Mouse (Mus musculus): ENCODE data around the gene Daxx.
"Not testable (repeated sequence)": the region's sequence is repeated elsewhere in the genome, so short reads cannot be mapped to it uniquely, and the experiment has no call there.

The Daxx gene

DNA sequence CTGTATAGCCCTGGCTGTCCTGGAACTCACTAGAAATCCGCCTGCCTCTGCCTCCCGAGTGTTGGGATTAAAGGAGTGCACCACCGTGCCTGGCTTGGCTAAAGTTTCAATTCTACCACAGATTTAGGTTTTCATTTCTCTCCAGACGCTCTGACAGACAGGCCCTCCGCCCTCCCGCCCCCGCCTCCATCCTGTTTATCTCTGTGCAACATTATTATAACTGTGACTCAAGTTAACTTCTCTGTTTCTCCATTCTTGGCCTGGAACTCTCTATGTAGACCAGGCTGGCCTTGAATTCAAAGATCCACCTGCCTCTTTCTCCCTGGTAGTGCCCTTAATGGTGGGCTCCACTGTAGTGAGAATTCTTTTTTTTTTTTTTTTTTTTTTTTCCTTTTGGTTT, 6.7 kb upstream of the Daxx start:
- no peak for DNase-seq (ENCODE audit: low spot score)

DNA sequence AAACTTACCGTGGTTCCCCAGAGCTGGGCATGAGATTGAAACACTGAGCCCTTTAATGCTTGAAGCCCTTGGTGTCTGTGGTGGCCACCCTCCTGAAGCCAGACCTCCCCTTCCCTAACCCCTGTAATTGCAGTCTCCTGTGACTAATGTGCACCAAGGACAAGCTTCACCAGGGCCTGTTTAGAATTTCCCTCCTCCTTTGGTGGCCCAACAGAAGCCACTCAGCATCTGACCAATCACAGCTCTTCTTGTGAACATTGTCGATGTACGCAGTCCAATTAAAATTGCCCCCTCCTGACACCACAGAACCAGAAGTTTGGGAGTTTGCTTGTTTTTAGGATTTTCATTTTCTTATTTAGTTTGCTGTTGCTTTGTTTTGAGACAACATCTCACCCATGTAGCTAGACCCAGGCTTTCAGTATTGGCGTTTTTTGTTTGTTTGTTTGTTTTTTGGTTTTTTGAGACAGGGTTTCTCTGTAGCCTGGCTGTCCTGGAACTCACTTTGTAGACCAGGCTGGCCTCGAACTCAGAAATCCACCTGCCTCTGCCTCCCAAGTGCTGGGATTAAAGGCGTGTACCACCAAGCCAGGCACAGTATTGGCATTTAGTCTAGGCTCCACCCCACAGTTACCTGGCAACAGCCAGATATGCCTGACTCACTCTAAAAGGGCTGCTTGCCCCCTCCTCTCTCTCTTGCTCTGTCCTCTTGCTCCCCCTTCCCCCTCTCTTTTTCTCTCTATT, 5.1 kb upstream of the Daxx start:
- DNase-seq (ENCODE audit: low spot score): not testable (repeated sequence)

DNA sequence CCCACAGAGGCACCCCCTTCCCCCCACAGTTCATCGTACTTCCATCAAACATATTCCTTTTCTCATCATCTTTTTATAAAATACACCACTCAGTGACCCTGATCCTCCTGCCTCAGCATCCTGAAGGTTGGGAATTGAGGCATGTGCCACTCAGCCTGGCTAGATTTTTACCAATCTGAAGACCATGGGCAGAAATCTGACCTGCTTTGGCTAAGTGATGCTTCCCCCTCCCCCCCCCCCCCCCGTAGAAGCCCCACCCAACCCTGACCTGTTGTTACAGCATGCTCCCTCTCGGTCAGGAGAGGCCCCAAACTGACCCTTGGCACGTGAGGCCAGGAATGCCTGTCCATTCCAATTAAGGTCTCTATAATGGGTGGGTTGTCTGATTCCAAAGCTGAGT, 4.4 kb upstream of the Daxx start, which contains the start of gene Platr17:
Gene Platr17 (plus strand): TSS at position 301 of the 400 bp plus-strand sequence.
- DNase-seq (ENCODE audit: low spot score): not testable (repeated sequence)

DNA sequence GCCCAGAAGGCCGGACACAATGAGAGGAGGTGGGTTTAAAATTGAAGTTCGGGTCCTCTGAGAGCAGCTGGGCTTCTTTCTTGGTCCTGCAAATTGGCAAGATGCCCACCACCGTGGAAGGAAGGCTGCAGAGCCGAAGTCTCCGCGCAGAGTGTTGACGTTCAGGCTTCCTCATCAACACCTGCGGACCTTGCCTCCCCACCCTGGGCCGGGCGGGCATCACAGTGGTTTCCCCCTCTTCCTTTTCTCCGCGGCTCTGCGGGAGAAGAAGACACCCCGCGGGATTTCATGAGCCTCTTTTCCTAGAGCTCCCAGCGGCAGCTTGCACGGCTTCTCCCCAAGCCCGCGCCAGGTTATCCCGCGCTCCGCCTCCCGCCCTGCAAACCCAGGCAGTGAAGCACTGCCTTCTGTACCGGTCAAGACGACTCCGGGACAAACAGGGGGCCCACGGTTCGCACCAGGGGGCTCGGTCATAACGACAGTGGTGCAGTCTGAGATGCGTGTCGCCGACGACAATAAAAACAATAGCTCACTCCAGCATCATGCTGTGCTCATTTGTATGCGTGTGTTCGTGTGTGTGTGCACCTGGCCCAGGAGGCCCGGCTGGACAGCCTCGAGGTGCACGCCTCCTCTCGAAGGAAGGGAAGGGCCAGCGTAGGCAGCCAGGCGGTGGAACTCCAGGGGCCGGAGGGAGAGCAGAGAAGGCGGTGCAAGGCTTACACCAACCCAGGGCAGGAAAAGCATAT, 710 bp upstream of the Daxx start:
- peak; percentile 45 for DNase-seq (ENCODE audit: low spot score)

DNA sequence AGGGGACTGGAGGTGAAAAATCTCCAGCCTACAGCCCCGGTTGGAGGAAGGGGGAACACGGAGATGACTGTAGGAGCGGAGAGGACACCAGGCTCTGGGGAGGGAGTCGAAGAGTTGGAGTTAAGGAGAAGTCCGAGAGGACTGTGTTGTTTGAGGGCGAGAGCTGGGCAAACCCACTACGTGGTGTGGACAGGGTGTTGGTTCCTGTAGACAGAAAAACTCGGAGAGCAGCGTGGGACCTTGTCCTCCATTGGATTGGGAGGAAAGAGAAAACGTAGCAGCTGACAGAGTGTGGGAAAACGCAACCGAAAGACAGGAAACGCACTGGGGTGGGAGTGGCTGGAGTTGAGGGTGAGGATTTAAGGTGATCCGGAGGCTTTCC, 646 bp downstream of the Daxx start:
- DNase-seq (ENCODE audit: low spot score): no peak

DNA sequence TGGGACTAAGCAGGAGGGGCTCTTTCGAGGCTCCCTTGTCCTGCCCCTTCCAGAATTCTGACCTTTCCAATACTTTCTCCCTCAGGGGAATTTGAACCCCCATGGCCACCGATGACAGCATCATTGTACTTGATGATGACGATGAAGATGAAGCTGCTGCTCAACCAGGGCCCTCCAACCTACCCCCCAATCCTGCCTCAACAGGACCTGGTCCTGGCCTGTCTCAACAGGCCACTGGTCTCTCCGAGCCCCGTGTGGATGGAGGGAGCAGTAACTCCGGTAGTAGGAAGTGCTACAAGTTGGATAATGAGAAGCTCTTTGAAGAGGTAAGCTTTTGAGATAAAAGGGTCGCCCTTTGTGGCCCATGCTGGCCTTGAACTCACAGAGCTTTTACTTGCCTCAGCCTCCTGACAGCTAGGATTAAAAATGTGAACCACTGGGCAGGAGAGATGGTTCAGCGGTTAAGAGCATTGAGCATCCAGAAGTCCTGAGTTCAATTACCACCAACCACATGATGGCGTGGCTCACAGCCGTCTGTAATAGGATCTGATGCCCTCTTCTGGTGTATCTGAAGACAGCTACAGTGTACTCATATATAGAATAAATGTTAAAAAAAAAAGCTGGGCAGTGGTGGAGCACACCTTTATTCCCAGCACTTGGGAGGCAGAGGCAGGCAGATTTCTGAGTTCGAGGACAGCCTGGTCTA, 1.3 kb downstream of the Daxx start:
- DNase-seq (ENCODE audit: low spot score): no peak

DNA sequence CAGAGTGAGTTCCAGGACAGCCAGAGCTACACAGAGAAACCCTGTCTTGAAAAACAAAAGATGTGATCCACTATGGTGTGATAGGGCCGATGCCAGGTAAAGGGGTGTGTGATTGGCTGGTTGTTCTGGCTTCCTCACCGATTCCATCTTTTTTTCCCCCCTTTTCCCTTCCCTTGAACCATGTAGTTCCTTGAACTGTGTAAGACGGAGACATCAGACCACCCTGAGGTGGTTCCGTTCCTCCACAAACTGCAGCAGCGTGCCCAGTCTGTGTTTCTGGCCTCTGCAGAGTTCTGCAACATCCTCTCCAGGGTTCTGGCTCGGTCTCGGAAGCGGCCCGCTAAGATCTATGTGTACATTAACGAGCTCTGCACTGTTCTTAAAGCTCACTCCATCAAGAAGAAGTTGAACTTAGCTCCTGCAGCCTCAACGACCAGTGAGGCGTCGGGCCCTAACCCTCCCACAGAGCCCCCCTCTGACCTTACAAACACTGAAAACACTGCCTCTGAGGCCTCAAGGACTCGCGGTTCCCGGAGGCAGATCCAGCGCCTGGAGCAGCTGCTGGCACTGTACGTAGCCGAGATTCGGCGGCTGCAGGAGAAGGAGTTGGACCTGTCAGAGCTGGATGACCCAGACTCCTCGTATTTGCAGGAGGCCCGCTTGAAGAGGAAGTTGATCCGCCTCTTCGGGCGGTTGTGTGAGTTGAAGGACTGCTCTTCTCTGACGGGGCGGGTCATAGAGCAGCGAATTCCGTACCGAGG, 2.0 kb downstream of the Daxx start:
- DNase-seq (ENCODE audit: low spot score): no peak

DNA sequence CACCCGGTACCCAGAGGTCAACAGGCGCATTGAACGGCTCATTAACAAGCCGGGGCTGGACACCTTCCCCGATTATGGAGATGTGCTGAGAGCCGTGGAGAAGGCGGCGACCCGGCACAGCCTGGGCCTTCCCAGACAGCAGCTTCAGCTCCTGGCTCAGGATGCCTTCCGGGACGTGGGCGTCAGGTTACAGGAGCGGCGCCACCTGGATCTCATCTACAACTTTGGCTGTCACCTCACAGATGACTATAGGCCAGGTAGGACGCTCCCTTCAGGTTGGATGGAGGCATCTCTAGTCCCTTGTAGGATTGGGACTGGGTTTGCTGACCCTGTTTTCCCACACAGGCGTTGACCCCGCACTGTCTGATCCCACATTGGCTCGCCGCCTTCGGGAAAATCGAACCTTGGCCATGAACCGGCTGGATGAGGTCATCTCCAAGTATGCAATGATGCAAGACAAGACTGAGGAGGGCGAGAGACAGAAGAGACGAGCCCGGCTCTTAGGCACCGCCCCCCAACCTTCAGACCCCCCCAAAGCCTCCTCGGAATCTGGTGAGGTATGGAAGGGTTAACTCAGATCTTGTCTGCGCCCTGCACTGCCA, 2.7 kb downstream of the Daxx start:
- no peak for DNase-seq (ENCODE audit: low spot score)

DNA sequence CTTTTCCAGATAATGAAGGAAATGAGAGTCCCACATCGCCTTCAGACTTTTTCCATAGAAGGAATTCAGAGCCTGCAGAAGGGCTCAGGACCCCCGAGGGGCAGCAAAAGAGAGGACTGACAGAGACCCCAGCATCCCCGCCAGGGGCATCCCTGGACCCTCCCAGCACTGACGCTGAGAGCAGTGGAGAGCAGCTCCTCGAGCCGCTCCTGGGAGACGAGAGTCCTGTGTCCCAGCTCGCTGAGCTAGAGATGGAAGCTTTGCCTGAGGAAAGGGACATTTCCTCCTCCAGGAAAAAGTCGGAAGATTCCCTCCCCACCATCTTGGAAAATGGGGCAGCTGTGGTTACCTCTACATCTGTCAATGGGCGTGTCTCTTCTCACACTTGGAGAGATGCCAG, 4.0 kb downstream of the Daxx start:
- no peak for DNase-seq (ENCODE audit: low spot score)

DNA sequence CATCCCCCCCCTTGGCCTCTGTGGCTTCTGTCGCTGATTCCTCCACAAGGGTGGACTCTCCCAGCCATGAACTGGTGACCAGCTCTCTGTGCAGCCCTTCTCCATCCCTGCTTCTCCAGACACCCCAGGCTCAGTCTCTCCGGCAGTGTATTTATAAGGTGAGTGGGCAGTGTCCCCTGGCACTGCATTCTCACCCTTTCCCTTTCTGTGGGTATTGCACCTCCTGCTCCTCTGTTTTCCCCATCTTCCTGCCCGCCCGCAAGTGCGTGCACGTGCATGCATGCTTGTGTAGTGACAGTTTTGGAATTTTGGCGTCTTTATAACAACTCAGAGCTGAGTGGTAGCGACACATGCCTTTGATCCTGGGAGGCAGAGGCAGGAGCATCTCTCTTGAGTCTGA, 4.7 kb downstream of the Daxx start:
- no peak for DNase-seq (ENCODE audit: low spot score)

DNA sequence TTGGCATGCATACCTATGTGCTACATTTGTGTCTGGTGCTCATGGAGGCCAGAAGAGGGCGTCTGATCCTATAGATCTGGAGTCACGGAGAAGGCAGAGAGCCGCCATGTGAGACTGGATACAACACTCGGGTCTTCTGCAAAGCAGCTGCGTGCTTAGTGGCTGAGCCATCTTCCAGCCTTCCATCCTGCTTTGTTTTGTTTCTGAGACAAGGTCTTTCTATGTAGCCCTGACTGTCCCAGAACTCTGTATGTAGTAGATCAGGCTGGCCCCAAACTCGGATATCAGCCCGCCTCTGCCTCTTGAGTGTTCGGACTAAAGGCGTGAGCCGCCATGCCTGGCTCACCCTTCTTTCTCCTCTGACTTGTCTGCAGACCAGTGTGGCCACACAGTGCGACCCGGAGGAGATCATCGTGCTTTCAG, 5.8 kb downstream of the Daxx start:
- DNase-seq (ENCODE audit: low spot score): no peak

DNA sequence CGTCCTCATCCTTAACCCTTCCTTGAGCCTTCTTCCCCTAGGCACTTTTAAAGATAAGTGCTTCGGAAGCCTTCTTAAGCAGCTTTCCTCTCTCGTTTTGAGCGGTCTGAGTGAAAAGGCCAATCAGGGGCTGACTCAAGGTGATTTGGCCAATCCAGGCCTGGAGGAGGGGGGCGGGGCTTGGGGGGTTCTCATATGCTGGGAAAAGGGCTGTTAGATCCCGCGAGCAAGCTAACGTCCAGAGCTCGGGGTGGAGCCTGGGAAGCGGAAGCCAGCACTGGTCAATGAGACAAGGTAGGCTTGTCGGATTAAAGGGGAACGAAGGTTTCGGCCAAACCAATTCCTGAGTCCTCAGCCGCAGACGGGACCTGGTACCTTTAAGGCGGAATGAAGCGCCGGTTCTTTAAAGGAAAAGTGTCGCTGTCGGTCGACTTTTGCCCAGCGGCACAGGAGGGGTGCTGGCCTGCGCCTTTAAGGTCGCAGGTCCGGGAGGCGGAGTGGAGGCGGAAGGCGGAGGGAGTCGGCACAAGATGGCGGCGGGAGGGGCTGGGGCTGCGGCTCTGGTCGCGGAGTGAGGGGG, 6.5 kb downstream of the Daxx start, which contains the start of the genes Tapbp and Zbtb22:
Gene Tapbp (plus strand): TSS at position 229 of the 580 bp plus-strand sequence.
Gene Zbtb22 (plus strand): TSS at position 234 of the 580 bp plus-strand sequence.
- DNase-seq (ENCODE audit: low spot score): peak; percentile 87

DNA sequence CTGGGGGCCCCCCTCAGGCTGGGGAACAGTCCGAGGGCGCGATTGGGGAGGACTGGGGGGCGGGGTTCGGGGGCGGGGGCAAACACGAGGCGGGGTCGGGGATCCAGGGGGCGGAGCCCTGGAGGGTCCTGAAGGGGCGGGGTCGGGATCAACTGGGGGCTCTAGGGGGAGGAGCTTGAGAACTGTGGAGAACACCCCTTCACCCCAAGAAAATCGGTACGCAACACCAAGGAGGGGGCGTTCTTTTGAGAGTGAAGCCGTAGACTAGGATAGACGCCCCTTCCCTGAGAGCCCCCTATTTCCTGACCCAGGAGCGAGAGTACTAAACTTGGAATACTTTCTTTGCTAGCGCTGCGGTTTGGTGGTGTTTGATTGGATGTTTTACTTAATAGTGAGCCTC, 7.1 kb downstream of the Daxx start:
- no peak for DNase-seq (ENCODE audit: low spot score)

DNA sequence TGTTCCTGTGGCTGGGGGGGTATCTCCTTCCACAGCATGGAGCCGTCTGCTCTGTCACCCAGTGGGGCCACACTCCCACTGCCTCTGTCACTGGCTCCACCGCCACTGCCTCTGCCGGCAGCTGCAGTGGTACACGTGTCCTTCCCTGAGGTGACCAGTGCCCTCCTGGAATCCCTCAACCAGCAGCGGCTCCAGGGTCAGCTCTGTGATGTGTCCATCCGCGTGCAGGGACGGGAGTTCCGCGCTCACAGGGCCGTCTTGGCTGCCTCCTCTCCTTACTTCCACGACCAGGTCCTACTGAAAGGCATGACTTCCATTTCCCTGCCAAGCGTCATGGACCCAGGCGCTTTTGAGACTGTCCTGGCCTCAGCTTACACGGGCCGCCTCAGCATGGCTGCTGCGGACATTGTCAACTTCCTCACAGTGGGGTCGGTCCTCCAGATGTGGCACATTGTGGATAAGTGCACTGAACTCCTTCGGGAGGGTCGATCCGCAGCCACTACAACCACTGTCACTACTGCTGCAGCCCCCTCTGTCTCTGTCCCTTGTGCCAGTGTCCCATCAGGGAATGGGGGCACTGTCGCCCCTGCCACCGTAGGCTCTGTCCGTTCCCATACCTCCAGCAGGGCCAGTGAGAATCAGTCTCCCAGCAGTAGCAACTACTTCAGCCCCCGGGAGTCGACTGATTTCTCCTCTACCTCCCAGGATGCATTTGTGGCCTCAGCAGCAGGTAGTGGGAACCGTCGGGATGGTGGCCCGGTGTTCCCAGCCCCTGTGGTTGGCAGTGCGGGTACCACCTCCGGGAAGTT, 7.8 kb downstream of the Daxx start:
- no peak for DNase-seq (ENCODE audit: low spot score)

DNA sequence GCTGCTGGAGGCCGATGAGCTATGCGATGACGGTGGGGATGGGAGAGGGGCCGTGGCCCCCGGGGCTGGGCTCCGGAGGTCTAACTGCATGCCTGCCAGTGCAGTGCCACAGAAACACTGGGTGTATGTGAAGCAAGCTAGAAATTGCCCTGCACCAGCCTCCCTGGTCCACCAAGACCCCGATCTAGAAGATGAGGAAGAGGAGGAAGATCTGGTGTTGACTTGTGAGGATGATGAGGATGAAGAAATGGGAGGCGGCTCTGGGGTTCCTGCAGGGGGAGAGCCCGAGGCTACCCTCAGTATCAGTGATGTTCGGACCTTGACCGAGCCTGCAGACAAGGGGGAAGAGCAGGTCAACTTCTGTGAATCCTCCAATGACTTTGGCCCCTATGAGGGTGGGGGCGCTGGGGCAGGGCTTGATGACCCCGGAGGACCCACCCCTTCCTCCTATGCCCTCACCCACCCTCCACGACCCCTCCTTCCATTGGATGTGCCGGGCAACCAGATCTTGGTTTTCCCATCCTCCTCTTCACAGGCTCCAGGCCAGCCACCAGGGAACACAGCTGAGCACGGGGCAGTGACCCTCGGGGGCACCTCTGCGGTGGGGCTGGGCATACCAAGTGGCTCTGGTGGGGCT, 8.6 kb downstream of the Daxx start:
- no peak for DNase-seq (ENCODE audit: low spot score)

DNA sequence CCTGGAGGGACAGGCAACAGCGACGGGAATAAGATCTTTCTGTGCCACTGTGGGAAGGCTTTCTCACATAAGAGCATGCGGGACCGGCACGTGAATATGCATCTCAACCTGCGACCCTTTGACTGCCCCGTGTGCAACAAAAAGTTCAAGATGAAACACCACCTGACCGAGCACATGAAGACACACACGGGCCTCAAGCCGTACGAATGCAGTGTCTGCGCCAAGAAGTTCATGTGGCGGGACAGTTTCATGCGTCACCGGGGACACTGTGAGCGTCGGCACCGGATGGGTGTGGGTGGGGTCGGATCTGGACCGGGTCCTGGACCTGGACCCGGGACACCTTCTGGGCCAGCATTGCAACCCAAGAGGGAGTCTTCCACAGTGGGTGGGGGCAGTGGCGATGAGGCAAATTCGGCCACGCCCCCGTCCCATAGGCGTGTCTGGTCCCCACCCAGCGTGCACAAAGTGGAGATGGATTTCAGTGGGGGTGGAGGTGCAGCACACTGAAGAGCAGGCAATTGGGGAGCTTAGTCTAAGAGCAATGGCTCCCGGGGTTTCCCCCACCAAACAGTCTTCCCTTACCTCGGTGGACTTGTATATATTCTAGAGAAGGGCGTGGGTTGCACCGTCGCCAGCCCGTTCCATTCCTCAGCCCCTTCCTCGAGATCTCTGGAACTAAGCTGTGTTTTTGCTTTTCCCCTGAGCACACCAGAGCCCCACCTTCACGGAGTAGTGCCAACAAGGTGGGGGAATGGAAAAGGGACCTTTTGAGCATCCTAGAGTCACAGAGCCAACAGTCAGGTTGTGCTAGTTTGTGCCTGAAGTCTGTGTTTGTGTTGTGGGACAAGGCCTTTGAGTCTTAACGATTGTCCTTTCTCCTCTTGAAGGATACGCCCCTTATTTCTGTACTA, 9.3 kb downstream of the Daxx start:
- DNase-seq (ENCODE audit: low spot score): peak; percentile 44

DNA sequence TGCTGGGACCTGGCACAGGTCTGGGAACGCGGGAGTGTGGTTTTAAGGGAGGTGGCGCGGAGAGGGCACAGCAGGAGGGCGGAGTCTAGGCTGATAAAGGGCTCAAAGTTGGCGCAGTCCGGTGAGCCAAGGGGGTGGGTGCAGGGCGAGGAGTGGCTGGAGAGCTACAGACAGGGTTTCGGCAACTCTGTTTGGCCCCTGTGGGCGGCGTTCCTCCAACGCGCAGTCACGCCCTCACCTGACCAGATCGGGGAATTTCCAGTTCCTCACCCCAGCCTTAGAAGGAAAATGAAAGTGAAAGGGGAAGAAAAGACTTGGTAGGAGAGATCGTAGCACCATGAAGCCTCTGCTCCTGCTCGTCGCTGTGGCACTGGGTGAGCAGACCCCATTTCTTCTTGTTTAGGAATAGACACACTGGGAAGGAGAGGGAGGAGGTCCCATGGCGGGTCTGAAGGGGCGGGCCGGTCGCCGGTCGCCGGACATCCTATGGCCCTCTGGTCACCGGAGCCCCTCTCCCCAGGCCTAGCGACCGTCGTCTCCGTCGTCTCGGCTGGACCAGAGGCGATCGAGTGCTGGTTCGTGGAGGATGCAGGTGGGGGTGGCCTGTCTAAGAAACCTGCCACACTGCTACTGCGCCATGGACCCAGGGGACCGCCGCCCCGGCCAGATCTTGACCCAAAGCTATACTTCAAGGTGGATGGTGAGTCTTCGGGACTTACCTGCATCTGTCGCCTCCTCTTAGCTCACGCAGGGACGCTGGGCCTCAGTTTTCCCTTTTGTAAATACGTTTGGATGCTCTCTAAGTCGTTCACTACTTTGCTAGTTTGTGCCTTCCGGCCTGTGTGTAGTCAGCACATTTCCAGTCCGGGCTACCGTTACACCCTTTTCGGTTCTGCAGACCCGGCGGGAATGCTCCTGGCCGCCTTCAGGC, 10.4 kb downstream of the Daxx start:
- peak; percentile 71 for DNase-seq (ENCODE audit: low spot score)

Data from urinary bladder, postnatal 25 days (tissue).